Comparison of ENCODE assay signal across 9 mouse cellular contexts in the genomic region with DNA sequence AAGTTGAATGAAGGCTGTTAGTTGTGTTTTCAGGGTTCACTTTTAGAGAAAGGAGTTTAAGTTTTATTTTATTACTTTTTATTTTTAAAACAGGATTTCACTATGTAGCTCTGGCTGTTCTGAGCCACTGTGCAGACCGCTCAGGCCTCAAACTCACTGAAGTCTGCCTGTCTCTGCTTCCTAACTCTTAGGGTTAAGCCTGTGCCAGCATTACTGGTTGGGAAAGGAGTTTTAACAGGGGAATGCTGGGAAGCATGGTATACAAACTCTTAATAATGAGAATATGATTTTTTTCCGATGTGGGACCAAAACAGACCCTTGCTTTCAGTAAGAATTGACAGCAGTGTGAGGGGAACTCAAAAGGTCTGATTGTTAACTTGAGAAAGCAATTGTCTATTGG. TPM values are rescaled to one million over a fixed set of nuclear protein-coding genes. Genes with fewer than 3 reads are reported as not detected.
DNase-seq lines count a peak whose midpoint lies in the region; ATAC-seq and TF ChIP-seq lines count a peak whose summit lies in the region.
"Had no signal": no experiment of that assay in that cellular context is flagged by ENCODE, and none has a peak within 500 bp of the region (broad histone marks: within the 10 kb centered on the region; RNA-seq: fewer than 3 reads in every experiment).

No protein-coding gene starts in this region.

- H3K36me3 ChIP-seq in kidney, embryonic 14.5 days (ENCODE audit: control insufficient read depth, insufficient read depth, low read length) = no peaks in the 10 kb centered on the region; the same call in 1 of the 2 replicates
- no peaks in the 10 kb centered on the region for H3K36me3 ChIP-seq in embryonic facial prominence, embryonic 12.5 days
- no peaks in the 10 kb centered on the region for H3K36me3 ChIP-seq in limb, embryonic 14.5 days (ENCODE audit: control insufficient read depth, insufficient read depth, low read length)

- peak overlapping the region; percentile 85 for H3K4me2 ChIP-seq in kidney, embryonic 14.5 days (replicated peaks; ENCODE audit: low read depth, low read length)
- peak overlapping the region; percentile 75 for H3K4me2 ChIP-seq in embryonic facial prominence, embryonic 12.5 days (replicated peaks)
- H3K4me2 ChIP-seq in limb, embryonic 14.5 days (replicated peaks; ENCODE audit: low read depth, low read length, severe bottlenecking) = peak overlapping the region; percentile 85

- no peaks in the 10 kb centered on the region for H3K27me3 ChIP-seq in kidney, embryonic 14.5 days (ENCODE audit: control insufficient read depth, insufficient read depth, low read length)
- H3K27me3 ChIP-seq in embryonic facial prominence, embryonic 12.5 days = no peaks in the 10 kb centered on the region
- H3K27me3 ChIP-seq in limb, embryonic 14.5 days (ENCODE audit: control insufficient read depth, insufficient read depth, low read length) = no peaks in the 10 kb centered on the region

- peaks cover 20% of the 10 kb centered on the region for H3K4me1 ChIP-seq in kidney, embryonic 14.5 days (ENCODE audit: control insufficient read depth, insufficient read depth, low read length)
- peaks cover 26% of the 10 kb centered on the region for H3K4me1 ChIP-seq in bone marrow macrophage, adult 2 months (ENCODE audit: control insufficient read depth, insufficient read depth, low read length)
- peaks cover 32% of the 10 kb centered on the region for H3K4me1 ChIP-seq in embryonic facial prominence, embryonic 12.5 days
- peaks cover 41% of the 10 kb centered on the region for H3K4me1 ChIP-seq in limb, embryonic 14.5 days (ENCODE audit: control insufficient read depth, insufficient read depth, low read length)

- DNase-seq in kidney, adult 11 months = no peak
- DNase-seq in limb, embryonic 14.5 days (ENCODE audit: low spot score) = no peak
- no peak for DNase-seq in cerebellum, postnatal 36 days
- no peak for DNase-seq in testis, postnatal 14 days (ENCODE audit: low spot score)
- DNase-seq in urinary bladder, adult 18-20 months (ENCODE audit: low spot score in 2 of 2) = no peak

- TF ChIP-seq POLR2A in bone marrow macrophage, adult 2 months (IDR thresholded peaks at IDR 0.05; ENCODE audit: borderline replicate concordance, low read depth, low read length) = no peak
- no peak for TF ChIP-seq POLR2A in limb, embryonic 14.5 days (IDR thresholded peaks at IDR 0.05; ENCODE audit: borderline replicate concordance, extremely low read depth, insufficient read depth, insufficient read length)

- WGBS in kidney, embryonic 14.5 days = 72% methylated on average over 2 of the region's 2 CpGs
- WGBS in embryonic facial prominence, embryonic 12.5 days = 53% methylated on average over 2 of the region's 2 CpGs
- 53% methylated on average over 2 of the region's 2 CpGs for WGBS in limb, embryonic 14.5 days

- H3K9me3 ChIP-seq in kidney, embryonic 14.5 days (ENCODE audit: control insufficient read depth, low read length) = no peaks in the 10 kb centered on the region
- no peaks in the 10 kb centered on the region for H3K9me3 ChIP-seq in embryonic facial prominence, embryonic 12.5 days
- no peaks in the 10 kb centered on the region for H3K9me3 ChIP-seq in limb, embryonic 14.5 days (ENCODE audit: control insufficient read depth, low read length)

- no peak for ATAC-seq in kidney, embryonic 14.5 days (ENCODE audit: low FRiP score, low TSS enrichment)
- no peak for ATAC-seq in embryonic facial prominence, embryonic 12.5 days (ENCODE audit: insufficient number of reproducible peaks, insufficient read depth, low FRiP score, low TSS enrichment)
- ATAC-seq in limb, embryonic 14.5 days (ENCODE audit: low FRiP score, low read depth) = no peak

- H3K9ac ChIP-seq in kidney, embryonic 14.5 days (ENCODE audit: low read depth, low read length) = peak overlapping the region; percentile 40; the same call in 1 of the 2 replicates
- H3K9ac ChIP-seq in embryonic facial prominence, embryonic 12.5 days = no peak overlapping the region
- H3K9ac ChIP-seq in limb, embryonic 14.5 days (ENCODE audit: low read depth, low read length, severe bottlenecking) = peak overlapping the region; percentile 29

- peak overlapping the region; percentile 48; the same call in 1 of the 2 replicates for H3K27ac ChIP-seq in kidney, embryonic 14.5 days (ENCODE audit: low read depth, low read length)
- H3K27ac ChIP-seq in bone marrow macrophage, adult 2 months (ENCODE audit: insufficient read depth, low read depth, low read length) = peak overlapping the region; percentile 24
- peak overlapping the region; percentile 60; the same call in 1 of the 2 replicates for H3K27ac ChIP-seq in embryonic facial prominence, embryonic 12.5 days
- H3K27ac ChIP-seq in limb, embryonic 14.5 days (replicated peaks; ENCODE audit: low read depth, low read length) = peak overlapping the region; percentile 53

- TF ChIP-seq CTCF in bone marrow macrophage, adult 2 months (IDR thresholded peaks at IDR 0.05; ENCODE audit: low read depth, low read length) = no peak

- peak overlapping the region; percentile 91 for H3K4me3 ChIP-seq in kidney, embryonic 14.5 days (ENCODE audit: low read length)
- no peak overlapping the region for H3K4me3 ChIP-seq in bone marrow macrophage, adult 2 months (ENCODE audit: insufficient read depth, low read length)
- H3K4me3 ChIP-seq in embryonic facial prominence, embryonic 12.5 days = peak overlapping the region; percentile 15
- H3K4me3 ChIP-seq in limb, embryonic 14.5 days (replicated peaks; ENCODE audit: low read length) = peak overlapping the region; percentile 89

RNA-seq across cellular contexts. Expression of gene Ppfibp1, which starts 1.9 kb away (rescaled TPM):
- polyA plus RNA-seq in kidney, embryonic 14.5 days (2014; fragmentation: Nextera tagmentation; extraction: Ambion mirVana) = 34.7 and 80.1 TPM in 2 replicates
- 30.9 and 31.2 TPM in 2 replicates for polyA plus RNA-seq in bone marrow macrophage, adult 2 months (2012; ENCODE audit: insufficient read depth, insufficient read length, missing spikeins)
- 55.7 and 57.6 TPM in 2 replicates for polyA plus RNA-seq in embryonic facial prominence, embryonic 12.5 days (2016; fragmentation: Nextera tagmentation; extraction: Ambion mirVana)
- 43.9 and 46.3 TPM in 2 replicates for polyA plus RNA-seq in limb, embryonic 14.5 days (2012; rRNA removed)
- 59.7 and 59.8 TPM in 2 replicates for polyA plus RNA-seq in limb, embryonic 14.5 days (2014; fragmentation: Nextera tagmentation; extraction: Ambion mirVana)

RNA-seq across cellular contexts. Expression of gene Smco2, which starts 40.3 kb away (rescaled TPM):
- polyA plus RNA-seq in kidney, embryonic 14.5 days (2014; fragmentation: Nextera tagmentation; extraction: Ambion mirVana) = not detected in 2 replicates
- polyA plus RNA-seq in bone marrow macrophage, adult 2 months (2012; ENCODE audit: insufficient read depth, insufficient read length, missing spikeins) = not detected in 2 replicates
- not detected in 2 replicates for polyA plus RNA-seq in embryonic facial prominence, embryonic 12.5 days (2016; fragmentation: Nextera tagmentation; extraction: Ambion mirVana)
- not detected in 2 replicates for polyA plus RNA-seq in limb, embryonic 14.5 days (2012; rRNA removed)
- polyA plus RNA-seq in limb, embryonic 14.5 days (2014; fragmentation: Nextera tagmentation; extraction: Ambion mirVana) = not detected in 2 replicates
- polyA plus RNA-seq: small intestine, adult 2 months had no signal
